Mouse (Mus musculus) liver, embryonic 11.5 days (tissue): ENCODE measurements around the gene Klhl26. TPM values are rescaled to one million over a fixed set of nuclear protein-coding genes. Genes with fewer than 3 reads are reported as not detected.
A peak's percentile ranks its signal among the peaks of the same experiment; 100 is the strongest.

Experiments
- ATAC-seq: fragments of 200-750 bp; cut with Nextera tagmentation; replicated peaks from 2 replicates; pipeline ENCODE4 v1.8.0; 2017; ENCODE audit warnings: moderate number of reproducible peaks, mild to moderate bottlenecking, moderate TSS enrichment, moderate library complexity; ENCODE audit not compliant: low FRiP score
- DNase-seq: peaks from one replicate; pipeline ENCODE4 v3.0.0-alpha.2; 2017; ENCODE audit warnings: low spot score
- H3K27ac ChIP-seq: fragments of 300-500 bp; sonication (generic); 2 replicates; pipeline ENCODE4 v1.5.1; 2014; ENCODE audit warnings: mild to moderate bottlenecking, low read depth, low read length, control low read depth
- H3K27me3 ChIP-seq: fragments of 300-500 bp; sonication (generic); replicated peaks from 2 replicates; pipeline ENCODE4 v1.6.1; 2014; ENCODE audit warnings: low read length, mixed read lengths; ENCODE audit not compliant: control insufficient read depth, insufficient read depth
- H3K36me3 ChIP-seq: fragments of 300-500 bp; sonication (generic); 2 replicates; pipeline ENCODE4 v1.6.1; 2014; ENCODE audit warnings: mild to moderate bottlenecking, low read length, moderate library complexity, mixed read lengths; ENCODE audit not compliant: control insufficient read depth, insufficient read depth
- H3K4me1 ChIP-seq: fragments of 300-500 bp; sonication (generic); replicated peaks from 2 replicates; pipeline ENCODE4 v1.6.1; 2014; ENCODE audit warnings: low read length, mixed read lengths; ENCODE audit not compliant: control insufficient read depth, insufficient read depth
- H3K4me2 ChIP-seq: fragments of 300-500 bp; sonication (generic); 2 replicates; pipeline ENCODE4 v1.6.1; 2014; ENCODE audit warnings: mild to moderate bottlenecking, control low read depth, moderate library complexity
- H3K4me3 ChIP-seq: fragments of 300-500 bp; sonication (generic); 2 replicates; pipeline ENCODE4 v1.5.1; 2014; ENCODE audit warnings: low read depth, low read length, control low read depth
- H3K9ac ChIP-seq: fragments of 300-500 bp; sonication (generic); 2 replicates; pipeline ENCODE4 v1.6.1; 2014; ENCODE audit warnings: low read depth, low read length, control low read depth
- H3K9me3 ChIP-seq: fragments of 300-500 bp; sonication (generic); 2 replicates; pipeline ENCODE4 v1.6.1; 2016; ENCODE audit warnings: low read length, inconsistent platforms, mixed read lengths; ENCODE audit not compliant: control insufficient read depth
- WGBS: fragments of 180-500 bp; shearing (Covaris S2); extraction: QIAGEN DNeasy Blood & Tissue Kit; methylation state at CpG from one replicate; pipeline ENCODE4 v1.1.7; 2014; 5-methylcytosine and 5-hydroxymethylcytosine counted together
- polyA plus RNA-seq: library from polyadenylated mRNA; unstranded; fragments of >200 nt; fragmentation: Nextera tagmentation; extraction: Ambion mirVana; gene quantifications from 2 replicates; pipeline ENCODE4 v1.2.1, GENCODE M21; 2014

The Klhl26 gene
- polyA plus RNA-seq, result 13.0 and 16.8 TPM in 2 replicates

DNA sequence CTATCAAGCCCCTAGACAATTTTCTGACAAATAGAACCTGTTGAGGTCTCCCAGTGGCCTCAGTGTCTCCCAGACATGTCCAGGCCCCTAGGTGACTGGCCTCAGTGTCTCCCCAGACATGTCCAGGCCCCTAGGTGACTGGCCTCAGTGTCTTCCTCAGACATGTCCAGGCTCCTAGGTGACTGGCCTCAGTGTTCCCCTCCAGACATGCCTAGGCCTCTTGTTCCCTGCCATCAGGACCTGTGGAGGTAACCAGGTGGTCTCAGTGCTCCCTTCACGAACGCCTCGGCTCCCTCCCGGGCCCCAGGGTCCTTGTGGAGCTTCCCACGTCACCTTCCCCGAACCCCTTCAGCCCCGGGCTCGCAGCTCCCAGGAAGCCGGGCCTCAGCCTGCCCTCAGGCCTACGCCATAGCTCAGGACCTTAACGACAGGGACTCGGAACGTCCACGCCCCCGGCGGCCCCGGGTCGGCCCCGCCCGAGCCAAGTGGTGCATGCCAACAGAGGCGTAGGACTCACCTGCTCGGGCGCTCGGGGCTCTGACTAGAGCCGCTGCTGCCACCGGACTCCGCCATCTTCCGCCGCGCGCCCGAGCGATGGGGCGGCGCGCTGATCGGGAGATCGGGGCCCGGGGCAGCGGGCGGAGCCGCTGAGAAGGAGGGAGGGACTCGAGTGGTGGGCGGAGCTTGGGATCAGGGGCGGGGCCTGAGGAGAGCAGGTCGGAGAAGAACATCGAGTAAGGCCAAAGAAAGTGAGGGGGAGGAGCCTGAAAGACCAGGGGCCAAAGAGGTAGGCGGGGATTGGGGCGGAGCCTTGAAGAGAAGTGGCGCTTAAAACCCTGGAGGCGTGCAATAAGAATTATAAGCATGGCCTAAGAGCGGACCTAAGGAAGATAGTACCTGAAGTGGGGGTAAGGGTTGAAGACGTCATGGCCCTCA, at the start of gene Klhl26:
Gene Klhl26 (minus strand): TSS at position 636 of the 936 bp plus-strand sequence.
- DNase-seq (peak; percentile 98), ATAC-seq (peak; percentile 92)
- H3K27ac ChIP-seq, result peak within 1 kb of the TSS; percentile 70
- peaks cover 20% of the 10 kb centered on the region for H3K4me1 ChIP-seq
- peak within 1 kb of the TSS; percentile 91 for H3K9ac ChIP-seq
- H3K27me3 ChIP-seq, result peaks cover 12% of the 10 kb centered on the region; the same call in 1 of the 2 replicates
- peaks cover 5% of the 10 kb centered on the region for H3K36me3 ChIP-seq
- peak within 1 kb of the TSS; percentile 75 for H3K4me3 ChIP-seq
- no peaks in the 10 kb centered on the region for H3K9me3 ChIP-seq
- WGBS, result under 1% methylated on average over 53 of the region's 53 CpGs
- peak within 1 kb of the TSS; percentile 95 for H3K4me2 ChIP-seq

DNA sequence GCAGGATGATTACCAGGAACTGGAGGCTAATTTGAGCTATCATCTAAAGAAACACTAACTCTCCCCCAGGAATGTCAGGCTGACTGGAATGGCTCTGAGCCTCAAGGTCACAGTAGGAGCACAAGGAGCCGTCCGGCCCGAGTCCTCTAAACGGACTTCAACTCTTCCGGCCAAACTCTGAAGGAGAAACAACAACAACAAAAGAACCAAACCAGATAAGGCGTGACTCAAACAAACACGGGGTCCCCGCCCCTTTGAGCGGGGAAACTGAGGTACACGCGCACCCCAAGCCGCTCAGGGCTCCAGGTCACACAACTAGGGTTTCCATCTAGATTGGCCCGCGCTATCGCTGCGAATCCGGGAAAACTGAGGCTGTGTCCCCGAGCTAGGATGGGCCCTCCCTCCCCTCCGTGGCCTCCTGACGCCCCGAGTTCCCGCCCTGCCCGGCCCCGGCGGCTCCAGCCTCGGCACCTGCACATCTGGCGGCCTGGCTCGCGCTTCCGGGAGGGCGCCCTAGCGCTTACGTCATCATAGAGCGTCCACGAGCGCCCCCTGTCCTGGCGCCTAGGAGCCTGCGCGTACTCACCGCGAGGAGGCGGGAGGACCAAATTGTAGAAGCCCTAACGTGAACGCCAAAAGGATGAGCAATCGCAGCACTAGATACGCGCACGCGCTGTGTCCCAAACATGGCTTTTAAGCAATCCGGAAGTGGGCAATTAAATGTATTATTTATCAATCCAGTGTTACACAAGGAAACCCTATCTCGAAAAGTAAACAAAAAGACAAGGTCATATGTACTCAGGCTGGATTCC, 46.0 kb upstream of the Klhl26 start:
- H3K36me3 ChIP-seq, result no peaks in the 10 kb centered on the region
- H3K4me1 ChIP-seq, result peaks cover 17% of the 10 kb centered on the region
- H3K4me2 ChIP-seq, result peak overlapping the region; percentile 81
- H3K27me3 ChIP-seq, result no peaks in the 10 kb centered on the region
- ATAC-seq (peak; percentile 82), DNase-seq (peak; percentile 91)
- peak overlapping the region; percentile 91 for H3K27ac ChIP-seq
- H3K9me3 ChIP-seq, result no peaks in the 10 kb centered on the region
- peak overlapping the region; percentile 82 for H3K4me3 ChIP-seq
- H3K9ac ChIP-seq, result peak overlapping the region; percentile 88
- WGBS, result under 1% methylated on average over 51 of the region's 51 CpGs

DNA sequence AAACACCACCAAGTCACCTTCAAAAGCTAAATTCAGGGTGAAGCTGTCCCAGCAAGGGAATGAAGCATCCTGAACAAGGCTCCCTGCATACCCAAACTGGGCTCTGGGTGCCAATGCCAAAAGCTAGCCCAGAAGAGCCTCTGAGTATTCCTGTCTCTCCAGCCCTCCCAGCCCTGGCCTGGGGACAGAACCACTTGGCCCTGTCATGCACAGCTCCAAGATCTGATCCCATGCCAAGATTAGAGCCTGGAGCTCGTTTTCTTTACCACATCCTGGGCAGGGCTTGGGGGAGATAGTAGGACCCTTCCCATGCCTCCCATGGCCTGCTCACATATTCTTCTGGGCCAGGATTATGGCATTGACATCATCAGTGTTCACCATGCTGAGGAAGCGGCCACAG, 42.8 kb upstream of the Klhl26 start:
- Histone ChIP-seq H3K4me3 (no peak overlapping the region), H3K9ac (no peak overlapping the region), H3K4me2 (no peak overlapping the region), H3K27me3 (no peaks in the 10 kb centered on the region), H3K9me3 (no peaks in the 10 kb centered on the region), H3K36me3 (peaks cover 6% of the 10 kb centered on the region; the same call in 1 of the 2 replicates), H3K4me1 (peaks cover 7% of the 10 kb centered on the region), H3K27ac (no peak overlapping the region)
- WGBS, result 48% methylated on average over 2 of the region's 2 CpGs
- ATAC-seq, result no peak
- no peak for DNase-seq

DNA sequence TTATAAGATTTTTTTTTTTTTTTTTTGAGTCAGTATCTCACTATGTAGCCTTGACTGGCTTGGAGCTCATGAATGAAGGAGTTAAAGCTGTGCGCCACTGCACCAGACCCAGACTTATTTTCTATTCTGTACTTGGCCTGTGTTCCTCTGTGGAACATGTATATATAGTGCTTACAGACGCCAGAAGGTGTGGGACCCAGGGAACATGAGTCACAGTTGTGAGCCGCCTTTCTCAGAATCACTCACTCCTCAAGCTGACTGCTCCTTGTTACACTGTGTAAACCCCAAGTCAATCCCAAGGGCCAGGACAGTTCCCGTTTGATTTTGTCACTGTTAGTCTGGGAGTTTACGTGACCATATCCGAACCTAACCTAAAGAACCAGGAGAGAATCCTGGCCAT, 42.3 kb upstream of the Klhl26 start:
- H3K36me3 ChIP-seq, result peaks cover 10% of the 10 kb centered on the region; the same call in 1 of the 2 replicates
- ATAC-seq, result no peak
- no peak for DNase-seq

DNA sequence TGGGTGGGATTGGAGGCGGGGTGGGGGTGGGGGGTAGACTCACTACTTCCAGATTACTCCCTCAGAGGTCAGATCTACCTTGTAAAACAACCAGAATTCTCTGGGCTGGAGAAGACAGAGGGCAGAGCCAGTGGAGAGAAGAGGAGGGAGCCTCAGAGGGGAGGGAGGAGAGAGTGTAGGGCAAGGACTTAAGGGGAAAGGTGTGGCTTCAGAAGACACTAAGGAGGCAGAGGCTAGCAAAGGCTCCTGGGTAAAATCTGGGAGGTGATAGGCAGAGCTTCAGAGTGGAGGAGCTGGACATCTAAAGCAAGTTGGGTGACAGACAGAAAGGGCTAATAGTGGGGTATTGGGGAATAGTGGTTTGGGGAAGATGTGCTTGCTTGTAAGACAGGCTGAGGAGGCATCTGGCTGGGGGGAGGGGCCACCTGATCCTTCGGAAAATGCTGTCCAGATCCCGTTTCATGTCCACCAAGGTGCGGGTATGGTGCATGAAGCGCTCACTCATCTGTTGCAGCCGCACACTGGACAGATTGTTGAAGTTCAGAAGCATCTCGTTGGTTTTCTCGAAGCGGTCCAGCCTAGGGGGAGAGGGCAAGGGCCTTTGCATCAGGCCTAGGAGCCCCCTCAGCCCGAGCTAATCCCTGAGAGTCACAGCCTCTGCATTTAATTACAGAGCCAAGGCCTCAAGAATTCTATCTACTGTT, 41.3 kb upstream of the Klhl26 start:
- Histone ChIP-seq H3K9me3 (no peaks in the 10 kb centered on the region), H3K36me3 (peaks cover 14% of the 10 kb centered on the region; the same call in 1 of the 2 replicates), H3K4me3 (no peak overlapping the region), H3K4me1 (peaks cover 7% of the 10 kb centered on the region), H3K27ac (no peak overlapping the region), H3K4me2 (no peak overlapping the region), H3K9ac (no peak overlapping the region), H3K27me3 (no peaks in the 10 kb centered on the region)
- WGBS, result 76% methylated on average over 10 of the region's 10 CpGs
- no peak for ATAC-seq
- no peak for DNase-seq

More for the DNA sequence above, 42.3 kb upstream of the Klhl26 start:
- Histone ChIP-seq H3K27me3 (no peaks in the 10 kb centered on the region), H3K4me3 (no peak overlapping the region), H3K4me2 (no peak overlapping the region), H3K9me3 (no peaks in the 10 kb centered on the region), H3K9ac (no peak overlapping the region), H3K27ac (no peak overlapping the region), H3K4me1 (peaks cover 7% of the 10 kb centered on the region)
- 89% methylated on average over 6 of the region's 6 CpGs for WGBS

DNA sequence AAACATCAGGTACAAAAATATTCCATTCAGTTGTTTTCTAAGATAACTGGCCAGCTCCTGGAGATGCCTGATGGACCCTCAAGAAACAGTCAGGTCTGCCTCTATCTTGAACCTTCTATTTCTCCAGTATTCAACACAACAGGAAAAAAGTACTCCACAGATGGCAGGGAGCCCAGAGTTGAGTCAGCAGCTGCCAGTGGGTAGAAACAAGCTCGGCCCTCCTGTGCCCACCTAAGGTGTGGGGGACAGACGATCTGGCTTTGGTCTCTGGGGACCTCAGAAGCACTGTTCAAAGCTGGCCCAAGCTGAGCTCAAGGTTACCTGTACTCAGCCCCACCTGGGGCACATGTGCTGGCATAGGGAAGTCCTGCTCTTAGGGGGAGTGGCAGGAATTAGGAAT, 36.7 kb upstream of the Klhl26 start:
- ATAC-seq, result no peak
- H3K36me3 ChIP-seq, result peaks cover 30% of the 10 kb centered on the region
- no peaks in the 10 kb centered on the region for H3K9me3 ChIP-seq
- no peaks in the 10 kb centered on the region for H3K27me3 ChIP-seq
- no peak overlapping the region for H3K9ac ChIP-seq
- H3K27ac ChIP-seq, result no peak overlapping the region
- H3K4me3 ChIP-seq, result no peak overlapping the region
- peaks cover 15% of the 10 kb centered on the region for H3K4me1 ChIP-seq
- WGBS, result 82% methylated on average over 2 of the region's 2 CpGs
- no peak overlapping the region for H3K4me2 ChIP-seq
- no peak for DNase-seq

DNA sequence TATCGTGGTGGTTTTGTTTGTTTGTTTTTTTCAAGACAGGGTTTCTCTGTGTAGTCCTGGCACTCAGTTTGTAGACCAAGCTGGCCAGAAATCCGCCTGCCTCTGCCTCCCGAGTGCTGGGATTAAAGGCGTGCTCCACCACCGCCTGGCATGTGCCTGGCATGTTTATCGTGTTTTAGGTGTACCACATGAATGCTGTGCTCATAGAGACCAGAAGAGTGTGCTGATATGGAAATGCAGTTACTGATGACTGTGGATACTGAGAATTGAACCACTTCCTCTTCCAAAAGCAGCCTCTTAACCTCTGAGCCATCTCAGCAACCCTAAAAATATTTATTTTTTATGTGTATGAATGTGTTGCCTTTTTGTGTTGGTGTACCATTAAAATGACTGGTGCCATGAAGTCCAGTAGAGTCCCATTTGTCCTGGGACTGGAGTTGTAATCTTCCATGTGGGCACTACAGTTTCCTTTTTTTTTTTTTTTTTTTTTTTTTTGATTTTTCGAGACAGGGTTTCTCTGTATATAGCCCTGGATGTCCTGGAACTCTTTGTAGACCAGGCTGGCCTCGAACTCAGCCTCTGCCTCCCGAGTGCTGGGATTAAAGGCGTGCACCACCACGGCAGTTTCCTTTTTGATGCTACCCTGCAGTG, 35.6 kb upstream of the Klhl26 start:
- Histone ChIP-seq H3K27ac (peak overlapping the region; percentile 62), H3K4me1 (peaks cover 20% of the 10 kb centered on the region)

More for the DNA sequence above, 35.6 kb upstream of the Klhl26 start:
- Histone ChIP-seq H3K36me3 (peaks cover 38% of the 10 kb centered on the region), H3K9ac (peak overlapping the region; percentile 100; the same call in 1 of the 2 replicates), H3K27me3 (no peaks in the 10 kb centered on the region), H3K4me2 (peak overlapping the region; percentile 85), H3K9me3 (no peaks in the 10 kb centered on the region), H3K4me3 (peak overlapping the region; percentile 99; the same call in 1 of the 2 replicates)
- ATAC-seq, result no peak
- no peak for DNase-seq
- WGBS, result 79% methylated on average over 11 of the region's 11 CpGs
